Mouse (Mus musculus) G1E (cell line): ENCODE measurements around the gene Keg1. TPM values are rescaled to one million over a fixed set of nuclear protein-coding genes. Genes with fewer than 3 reads are reported as not detected.
"Not testable (repeated sequence)": the region's sequence is repeated elsewhere in the genome, so short reads cannot be mapped to it uniquely, and the experiment has no call there.

ENCODE experiments used
- ATAC-seq: 2 replicates; pipeline ENCODE4 v1.8.0; 2016; ENCODE audit warnings: mild to moderate bottlenecking; ENCODE audit not compliant: insufficient number of reproducible peaks, poor library complexity, low FRiP score, severe bottlenecking; ENCODE audit errors: extremely low read depth
- DNase-seq: peaks from one replicate; pipeline ENCODE4 v3.0.0; 2012; ENCODE audit warnings: low spot score
- H3K27me3 ChIP-seq: 2 replicates; pipeline ENCODE4 v1.6.1; 2012; ENCODE audit warnings: mild to moderate bottlenecking, low read length, inconsistent platforms; ENCODE audit not compliant: insufficient read depth
- H3K36me3 ChIP-seq: replicated peaks from 2 replicates; pipeline ENCODE3; 2012; ENCODE audit warnings: mild to moderate bottlenecking, inconsistent platforms
- H3K4me1 ChIP-seq: 2 replicates; pipeline ENCODE4 v1.6.1; 2012; ENCODE audit warnings: low read depth, low read length, inconsistent platforms, mixed read lengths; ENCODE audit not compliant: insufficient read depth
- H3K4me3 ChIP-seq: 2 replicates; pipeline ENCODE4 v1.5.1; 2012; ENCODE audit warnings: low read depth, mild to moderate bottlenecking, inconsistent platforms, low read length, moderate library complexity, mixed read lengths
- H3K9me3 ChIP-seq: replicated peaks from 2 replicates; pipeline ENCODE4 v1.6.1; 2012; ENCODE audit warnings: inconsistent platforms
- CTCF ChIP-seq: IDR thresholded peaks from 2 replicates; pipeline ENCODE4 v1.5.1; 2012; ENCODE audit warnings: low read depth, low read length, inconsistent platforms, mixed read lengths
- GATA1 ChIP-seq: IDR thresholded peaks from 2 replicates; pipeline ENCODE4 v1.6.1; 2012; ENCODE audit warnings: borderline replicate concordance, low read length, inconsistent platforms, mixed read lengths
- GATA2 ChIP-seq: IDR thresholded peaks from 2 replicates; pipeline ENCODE4 v1.6.1; 2012; ENCODE audit warnings: low read depth, low read length, inconsistent platforms, borderline replicate concordance
- POLR2AphosphoS5 ChIP-seq: IDR thresholded peaks from 2 replicates; pipeline ENCODE4 v1.6.1; 2012; ENCODE audit warnings: low read depth, low read length, inconsistent platforms; ENCODE audit not compliant: insufficient replicate concordance
- TAL1 ChIP-seq: conservative IDR thresholded peaks from 2 replicates; pipeline ENCODE4 v1.6.1; 2012; ENCODE audit warnings: low read depth, low read length, inconsistent platforms, mixed read lengths
- polyA plus RNA-seq: library from polyadenylated mRNA; stranded (reverse); fragments of >175 nt; gene quantifications from 2 replicates; pipeline ENCODE4 v1.2.3, GENCODE M21; 2012
- total RNA-seq, 2 experiments: library from RNA; stranded (forward) in 1 of 2; stranded (reverse) in 1 of 2; fragments of 200-1000 nt in 1 of 2; fragments of >200 nt in 1 of 2; fragmentation: Nextera tagmentation in 1 of 2; gene quantifications; 2 replicates each; pipeline ENCODE4 v1.2.3; 2014 to 2017

Keg1 gene
- total and polyA plus RNA-seq, 3 experiments, result 0.38 TPM; not detected in 2

- H3K4me1 ChIP-seq, result no peaks in the 10 kb centered on the region
- H3K9me3 ChIP-seq, result no peaks in the 10 kb centered on the region
- 0 out of 2 replicates have a peak, but pooled peaks cover 3% of the 10 kb centered on the region for H3K27me3 ChIP-seq
- no peaks in the 10 kb centered on the region for H3K36me3 ChIP-seq
- no peak for DNase-seq
- H3K4me3 ChIP-seq, result no peak overlapping the region
- TF ChIP-seq GATA1, result no peak
- no peak for TF ChIP-seq TAL1
- TF ChIP-seq POLR2AphosphoS5, result no peak
- TF ChIP-seq CTCF, result no peak
- TF ChIP-seq GATA2, result no peak
- ATAC-seq, result no peak
These were observed 10.9 kb upstream of the Keg1 start for GRCm38 (mm10) chr19:12684638-12685037.

GRCm38 (mm10) chr19:12685231-12685630 lies 10.4 kb upstream of the Keg1 start:
- Histone ChIP-seq H3K27me3 (0 out of 2 replicates have a peak, but pooled peaks cover 3% of the 10 kb centered on the region), H3K4me3 (no peak overlapping the region), H3K36me3 (no peaks in the 10 kb centered on the region), H3K4me1 (no peaks in the 10 kb centered on the region), H3K9me3 (no peaks in the 10 kb centered on the region)
- no peak for ATAC-seq
- no peak for TF ChIP-seq POLR2AphosphoS5
- TF ChIP-seq GATA1, result no peak
- TF ChIP-seq GATA2, result no peak
- TF ChIP-seq CTCF, result no peak
- TF ChIP-seq TAL1, result no peak
- no peak for DNase-seq

GRCm38 (mm10) chr19:12696221-12696620 lies 635 bp downstream of the Keg1 start:
- no peaks in the 10 kb centered on the region for H3K36me3 ChIP-seq
- no peak overlapping the region for H3K4me3 ChIP-seq
- no peak for ATAC-seq
- H3K4me1 ChIP-seq, result no peaks in the 10 kb centered on the region
- no peak for DNase-seq
- no peaks in the 10 kb centered on the region for H3K27me3 ChIP-seq
- H3K9me3 ChIP-seq, result no peaks in the 10 kb centered on the region
- TF ChIP-seq TAL1, result no peak
- no peak for TF ChIP-seq GATA2
- TF ChIP-seq POLR2AphosphoS5, result no peak
- TF ChIP-seq GATA1, result no peak
- TF ChIP-seq CTCF, result no peak

- Histone ChIP-seq H3K9me3 (no peaks in the 10 kb centered on the region), H3K4me1 (no peaks in the 10 kb centered on the region), H3K36me3 (no peaks in the 10 kb centered on the region), H3K27me3 (no peaks in the 10 kb centered on the region), H3K4me3 (no peak overlapping the region)
- DNase-seq, result no peak
- ATAC-seq, result no peak
- TF ChIP-seq GATA2, result no peak
- no peak for TF ChIP-seq CTCF
- TF ChIP-seq GATA1, result no peak
- TF ChIP-seq TAL1, result no peak
- TF ChIP-seq POLR2AphosphoS5, result no peak
These were observed 12.9 kb downstream of the Keg1 start for GRCm38 (mm10) chr19:12708458-12708857.

- Histone ChIP-seq H3K4me1 (no peaks in the 10 kb centered on the region), H3K9me3 (no peaks in the 10 kb centered on the region), H3K36me3 (no peaks in the 10 kb centered on the region), H3K4me3 (no peak overlapping the region), H3K27me3 (no peaks in the 10 kb centered on the region)
- ATAC-seq, result no peak
- TF ChIP-seq TAL1, result no peak
- TF ChIP-seq GATA1, result no peak
- TF ChIP-seq CTCF, result no peak
- no peak for TF ChIP-seq GATA2
- TF ChIP-seq POLR2AphosphoS5, result no peak
- DNase-seq, result no peak
These were observed 13.4 kb downstream of the Keg1 start for GRCm38 (mm10) chr19:12708986-12709385.

GRCm38 (mm10) chr19:12719189-12719588 lies 23.6 kb downstream of the Keg1 start:
- Histone ChIP-seq H3K4me3 (no peak overlapping the region), H3K4me1 (no peaks in the 10 kb centered on the region), H3K9me3 (no peaks in the 10 kb centered on the region), H3K36me3 (no peaks in the 10 kb centered on the region), H3K27me3 (peaks cover 7% of the 10 kb centered on the region; the same call in 1 of the 2 replicates)
- ATAC-seq (no peak), DNase-seq (no peak)
- TF ChIP-seq GATA2, result no peak
- TF ChIP-seq TAL1, result no peak
- TF ChIP-seq POLR2AphosphoS5, result no peak
- no peak for TF ChIP-seq CTCF
- TF ChIP-seq GATA1, result no peak

GRCm38 (mm10) chr19:12720463-12720862 lies 24.9 kb downstream of the Keg1 start:
- ATAC-seq, result no peak
- TF ChIP-seq TAL1, result no peak
- TF ChIP-seq POLR2AphosphoS5, result no peak
- no peak for TF ChIP-seq CTCF
- no peak for TF ChIP-seq GATA2
- TF ChIP-seq GATA1, result no peak
- Histone ChIP-seq H3K9me3 (no peaks in the 10 kb centered on the region), H3K4me3 (no peak overlapping the region), H3K36me3 (no peaks in the 10 kb centered on the region), H3K27me3 (peaks cover 7% of the 10 kb centered on the region; the same call in 1 of the 2 replicates), H3K4me1 (no peaks in the 10 kb centered on the region)
- no peak for DNase-seq

- DNase-seq, ATAC-seq: not testable (repeated sequence)
These were observed 25.3 kb downstream of the Keg1 start for GRCm38 (mm10) chr19:12720919-12721318.

GRCm38 (mm10) chr19:12721596-12721995 lies 26.0 kb downstream of the Keg1 start:
- DNase-seq, H3K9me3 ChIP-seq, H3K4me1 ChIP-seq, ATAC-seq, H3K36me3 ChIP-seq, H3K27me3 ChIP-seq, H3K4me3 ChIP-seq: not testable (repeated sequence)

More at GRCm38 (mm10) chr19:12720919-12721318, 25.3 kb downstream of the Keg1 start:
- not testable (repeated sequence) for H3K36me3 ChIP-seq, H3K9me3 ChIP-seq, H3K4me3 ChIP-seq, H3K4me1 ChIP-seq, H3K27me3 ChIP-seq
